Mouse (Mus musculus) olfactory bulb, adult 2 months (tissue): ENCODE data around the gene Sytl3.

Source experiments
- CTCF ChIP-seq: fragments of 200-500 bp; IDR thresholded peaks from 2 replicates; pipeline ENCODE4 v1.5.1; 2012; ENCODE audit warnings: low read depth, mild to moderate bottlenecking, low read length, moderate library complexity; ENCODE audit not compliant: insufficient read depth
- POLR2A ChIP-seq: fragments of 200-500 bp; IDR thresholded peaks from 2 replicates; pipeline ENCODE4 v1.6.1; 2012; ENCODE audit warnings: mild to moderate bottlenecking, low read depth, low read length, moderate library complexity; ENCODE audit not compliant: insufficient read depth

GRCm38 (mm10) chr17:6751221-6751859 lies 92.4 kb downstream of the Sytl3 start:
- TF ChIP-seq POLR2A (no peak), CTCF (no peak)
